Comparison of ENCODE assay signal across 8 mouse cellular contexts in the genomic region with DNA sequence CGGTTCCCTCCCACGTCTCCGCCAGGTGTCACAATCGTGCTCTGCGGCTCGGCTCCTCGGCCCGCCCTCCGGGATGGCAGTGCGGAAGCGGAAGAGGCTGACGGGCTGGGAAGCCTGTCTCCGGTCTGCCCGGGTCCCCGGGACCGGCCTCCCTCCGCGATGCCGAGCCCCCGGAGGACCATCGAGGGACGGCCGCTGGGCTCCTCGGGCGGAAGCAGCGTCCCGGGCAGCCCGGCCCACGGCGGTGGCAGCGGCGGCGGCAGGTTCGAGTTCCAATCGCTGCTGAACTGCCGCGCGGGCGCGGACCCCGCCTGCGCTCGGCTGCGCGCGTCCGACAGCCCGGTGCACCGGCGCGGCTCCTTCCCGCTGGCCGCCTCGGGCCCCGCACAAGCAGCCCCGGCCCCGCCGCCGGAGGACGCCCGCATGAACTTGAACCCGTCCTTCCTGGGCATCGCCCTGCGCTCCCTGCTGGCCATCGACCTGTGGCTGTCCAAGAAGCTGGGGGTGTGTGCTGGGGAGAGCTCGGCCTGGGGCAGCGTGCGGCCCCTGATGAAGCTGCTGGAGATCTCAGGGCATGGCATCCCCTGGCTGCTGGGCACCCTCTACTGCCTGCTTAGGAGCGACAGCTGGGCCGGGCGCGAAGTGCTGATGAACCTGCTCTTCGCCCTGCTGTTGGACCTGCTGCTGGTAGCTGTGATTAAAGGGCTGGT. TPM values are rescaled to one million over a fixed set of nuclear protein-coding genes. Genes with fewer than 3 reads are reported as not detected.
DNase-seq lines count a peak whose midpoint lies in the region; ATAC-seq and TF ChIP-seq lines count a peak whose summit lies in the region.

Plpp6 (plus strand) TSS at position 112 of the 710 bp plus-strand sequence.

- peak; percentile 88 for ATAC-seq in forebrain, embryonic 14.5 days
- peak; percentile 93 for ATAC-seq in neural tube, embryonic 14.5 days (ENCODE audit: low read depth)

- H3K9me3 ChIP-seq in E14TG2a.4 (ENCODE audit: low read length), result no peaks in the 10 kb centered on the region
- H3K9me3 ChIP-seq in forebrain, embryonic 14.5 days (replicated peaks; ENCODE audit: control insufficient read depth, low read length), result no peaks in the 10 kb centered on the region
- no peaks in the 10 kb centered on the region for H3K9me3 ChIP-seq in neural tube, embryonic 14.5 days (ENCODE audit: control insufficient read depth, low read length)

- peak within 1 kb of the TSS; percentile 91 for H3K9ac ChIP-seq in forebrain, embryonic 14.5 days (ENCODE audit: low read length)
- H3K9ac ChIP-seq in neural tube, embryonic 14.5 days (replicated peaks; ENCODE audit: low read depth, low read length), result peak within 1 kb of the TSS; percentile 87

- WGBS in forebrain, embryonic 14.5 days, result under 1% methylated on average over 67 of the region's 73 CpGs
- WGBS in large intestine, adult 2 months, result under 1% methylated on average over 73 of the region's 73 CpGs
- WGBS in neural tube, embryonic 14.5 days, result under 1% methylated on average over 54 of the region's 73 CpGs

- peaks cover 25% of the 10 kb centered on the region for H3K4me1 ChIP-seq in E14TG2a.4 (replicated peaks; ENCODE audit: low read depth, low read length)
- peaks cover 18% of the 10 kb centered on the region for H3K4me1 ChIP-seq in forebrain, embryonic 14.5 days (ENCODE audit: control insufficient read depth, insufficient read depth, low read length)
- 0 out of 2 replicates have a peak, but pooled peaks cover 5% of the 10 kb centered on the region for H3K4me1 ChIP-seq in neural tube, embryonic 14.5 days (ENCODE audit: control insufficient read depth, insufficient read depth, low read length)
- peaks cover 9% of the 10 kb centered on the region for H3K4me1 ChIP-seq in testis, adult 2 months (ENCODE audit: control insufficient read depth, insufficient read depth, low read length)

- intact Hi-C loops in heart, postnatal 10 days (cut with DNase I), result loop anchor here (2.0 kb wide), 1 partner anchor 187 kb away; no protein-coding TSS in a partner anchor

- peaks cover 28% of the 10 kb centered on the region for H3K27me3 ChIP-seq in E14TG2a.4 (ENCODE audit: insufficient read depth, low read length)
- no peaks in the 10 kb centered on the region for H3K27me3 ChIP-seq in forebrain, embryonic 14.5 days (replicated peaks; ENCODE audit: control insufficient read depth, insufficient read depth, low read length)
- H3K27me3 ChIP-seq in neural tube, embryonic 14.5 days (ENCODE audit: control insufficient read depth, insufficient read depth, low read length), result no peaks in the 10 kb centered on the region
- H3K27me3 ChIP-seq in testis, adult 2 months (ENCODE audit: control insufficient read depth, insufficient read depth, low read length), result no peaks in the 10 kb centered on the region

- DNase-seq in c-Kit-positive CD71-positive TER-119-positive erythroid progenitor cells, embryonic 14.5 days (ENCODE audit: low spot score), result peak; percentile 45
- DNase-seq in forebrain, embryonic 14.5 days (ENCODE audit: low spot score), result peak; percentile 87
- peak; percentile 83 to 88 for DNase-seq in heart, postnatal 10 days
- DNase-seq in large intestine, adult 2 months (ENCODE audit: low read depth, low spot score), result peak; percentile 58
- DNase-seq in lung, adult 18-20 months, result peak; percentile 92 to 95

- H3K27ac ChIP-seq in forebrain, embryonic 14.5 days (ENCODE audit: low read depth, low read length), result peak within 1 kb of the TSS; percentile 85
- peak within 1 kb of the TSS; percentile 84 for H3K27ac ChIP-seq in neural tube, embryonic 14.5 days (ENCODE audit: low read depth, low read length)
- H3K27ac ChIP-seq in testis, adult 2 months (ENCODE audit: control insufficient read depth, insufficient read depth, low read depth, low read length), result peak within 1 kb of the TSS; percentile 47

- peak within 1 kb of the TSS; percentile 90 for H3K4me3 ChIP-seq in E14TG2a.4 (replicated peaks; ENCODE audit: low read length)
- peak within 1 kb of the TSS; percentile 76 for H3K4me3 ChIP-seq in forebrain, embryonic 14.5 days (ENCODE audit: low read depth, low read length)
- peak within 1 kb of the TSS; percentile 76 for H3K4me3 ChIP-seq in neural tube, embryonic 14.5 days (ENCODE audit: low read depth, low read length)
- H3K4me3 ChIP-seq in testis, adult 2 months (ENCODE audit: control insufficient read depth, low read depth, low read length), result peak within 1 kb of the TSS; percentile 93

- H3K36me3 ChIP-seq in E14TG2a.4 (ENCODE audit: insufficient read depth, low read length), result no peaks in the 10 kb centered on the region
- H3K36me3 ChIP-seq in forebrain, embryonic 14.5 days (ENCODE audit: control insufficient read depth, insufficient read depth, low read length), result no peaks in the 10 kb centered on the region
- H3K36me3 ChIP-seq in neural tube, embryonic 14.5 days (ENCODE audit: control insufficient read depth, insufficient read depth, low read length), result no peaks in the 10 kb centered on the region
- H3K36me3 ChIP-seq in testis, adult 2 months (ENCODE audit: control insufficient read depth, insufficient read depth, low read length), result no peaks in the 10 kb centered on the region

- TF ChIP-seq CTCF in E14TG2a.4 (conservative IDR thresholded peaks at IDR 0.05; ENCODE audit: low read length), result no peak
- TF ChIP-seq CTCF in testis, adult 2 months (IDR thresholded peaks at IDR 0.05; ENCODE audit: control insufficient read depth, insufficient read depth, insufficient replicate concordance, low read depth, low read length), result peak; percentile 1; the same call in 1 of the 2 replicates

- TF ChIP-seq POLR2A in testis, adult 2 months (IDR thresholded peaks at IDR 0.05; ENCODE audit: control insufficient read depth, low read depth, low read length), result 0 out of 2 replicates have a peak, but pooled peaks have one; percentile 44

- H3K4me2 ChIP-seq in forebrain, embryonic 14.5 days (ENCODE audit: low read length), result peak within 1 kb of the TSS; percentile 86
- peak within 1 kb of the TSS; percentile 90 for H3K4me2 ChIP-seq in neural tube, embryonic 14.5 days (ENCODE audit: low read depth, low read length)

RNA-seq across cellular contexts. Expression of gene Plpp6, which starts in this region (rescaled TPM):
- polyA plus RNA-seq in forebrain, embryonic 14.5 days (2014; fragmentation: Nextera tagmentation; extraction: Ambion mirVana), result 9.8 and 11.4 TPM in 2 replicates
- total RNA-seq in heart, postnatal 10 days (2021), result 1 to 10 TPM; 7.7 to 8.1 TPM
- 13.8 and 17.9 TPM in 2 replicates for polyA plus RNA-seq in large intestine, adult 2 months (2012; rRNA removed)
- 15.9 and 18.1 TPM in 2 replicates for polyA plus RNA-seq in neural tube, embryonic 14.5 days (2014; fragmentation: Nextera tagmentation; extraction: Ambion mirVana)
- 29.3 and 30.2 TPM in 2 replicates for polyA plus RNA-seq in testis, adult 2 months (2012; rRNA removed)

Comparison
In these comparisons a context has a peak if more than half of its experiments do, and no peak if none do; other contexts are left out.
1. Peak in every context shown above with its lines: DNase-seq, ATAC-seq, H3K4me3 ChIP-seq and H3K27ac ChIP-seq.